Mouse (Mus musculus): ENCODE measurements around the gene Ccdc36.

Ccdc36 gene

GRCm38 (mm10) chr9:108428384-108428783, at the start of gene Ccdc36:
TSS of gene Ccdc36 (minus strand) at chr9:108428484.
- in situ Hi-C loops (cut with MboI, MseI) = no loop called here

GRCm38 (mm10) chr9:108474528-108474927, 46.2 kb upstream of the Ccdc36 start:
- in situ Hi-C loops (cut with MboI, MseI) = no loop called here

- in situ Hi-C loops (cut with MboI, MseI) = no loop called here
Measured at GRCm38 (mm10) chr9:108469845-108470244, 41.6 kb upstream of the Ccdc36 start.

GRCm38 (mm10) chr9:108469430-108469829, 41.1 kb upstream of the Ccdc36 start:
- in situ Hi-C loops (cut with MboI, MseI) = no loop called here

GRCm38 (mm10) chr9:108466219-108466618, 37.9 kb upstream of the Ccdc36 start:
- in situ Hi-C loops (cut with MboI, MseI) = no loop called here

GRCm38 (mm10) chr9:108463713-108464112, 35.4 kb upstream of the Ccdc36 start:
- in situ Hi-C loops (cut with MboI, MseI) = no loop called here

GRCm38 (mm10) chr9:108462192-108462591, 33.9 kb upstream of the Ccdc36 start:
- in situ Hi-C loops (cut with MboI, MseI) = no loop called here

- in situ Hi-C loops (cut with MboI, MseI) = no loop called here
Measured at GRCm38 (mm10) chr9:108461675-108462074, 33.4 kb upstream of the Ccdc36 start.

GRCm38 (mm10) chr9:108461181-108461631, 32.9 kb upstream of the Ccdc36 start, which contains the start of gene Klhdc8b:
TSS of gene Klhdc8b (minus strand) at chr9:108461581.
- in situ Hi-C loops (cut with MboI, MseI) = no loop called here

GRCm38 (mm10) chr9:108460319-108461178, 32.3 kb upstream of the Ccdc36 start, which contains the start of gene Ccdc71:
TSS of gene Ccdc71 (plus strand) at chr9:108460527.
- in situ Hi-C loops (cut with MboI, MseI) = no loop called here

- in situ Hi-C loops (cut with MboI, MseI) = no loop called here
Measured at GRCm38 (mm10) chr9:108459939-108460318, 31.6 kb upstream of the Ccdc36 start.

GRCm38 (mm10) chr9:108456953-108457352, 28.7 kb upstream of the Ccdc36 start:
- in situ Hi-C loops (cut with MboI, MseI) = no loop called here

GRCm38 (mm10) chr9:108455747-108456571, 27.7 kb upstream of the Ccdc36 start:
- in situ Hi-C loops (cut with MboI, MseI) = no loop called here

GRCm38 (mm10) chr9:108454429-108454828, 26.1 kb upstream of the Ccdc36 start:
- in situ Hi-C loops (cut with MboI, MseI) = no loop called here

- in situ Hi-C loops (cut with MboI, MseI) = no loop called here
Measured at GRCm38 (mm10) chr9:108453458-108453857, 25.2 kb upstream of the Ccdc36 start.

GRCm38 (mm10) chr9:108452911-108453310, 24.6 kb upstream of the Ccdc36 start:
- in situ Hi-C loops (cut with MboI, MseI) = no loop called here

- in situ Hi-C loops (cut with MboI, MseI) = no loop called here
Measured at GRCm38 (mm10) chr9:108452291-108452906, 24.1 kb upstream of the Ccdc36 start.

- in situ Hi-C loops (cut with MboI, MseI) = no loop called here
Measured at GRCm38 (mm10) chr9:108451519-108452160, 23.4 kb upstream of the Ccdc36 start.

GRCm38 (mm10) chr9:108451170-108451493, 22.8 kb upstream of the Ccdc36 start:
- in situ Hi-C loops (cut with MboI, MseI) = no loop called here

- in situ Hi-C loops (cut with MboI, MseI) = no loop called here
Measured at GRCm38 (mm10) chr9:108450292-108451169, 22.2 kb upstream of the Ccdc36 start.

GRCm38 (mm10) chr9:108449860-108450259, 21.6 kb upstream of the Ccdc36 start:
- in situ Hi-C loops (cut with MboI, MseI) = no loop called here
